Mouse (Mus musculus): ENCODE results near the gene Fbxo41. TPM values are rescaled to one million over a fixed set of nuclear protein-coding genes. Genes with fewer than 3 reads are reported as not detected.

Fbxo41 gene
- polyA plus RNA-seq, 1 experiment from 2014 or later, result 10.1 TPM

DNA sequence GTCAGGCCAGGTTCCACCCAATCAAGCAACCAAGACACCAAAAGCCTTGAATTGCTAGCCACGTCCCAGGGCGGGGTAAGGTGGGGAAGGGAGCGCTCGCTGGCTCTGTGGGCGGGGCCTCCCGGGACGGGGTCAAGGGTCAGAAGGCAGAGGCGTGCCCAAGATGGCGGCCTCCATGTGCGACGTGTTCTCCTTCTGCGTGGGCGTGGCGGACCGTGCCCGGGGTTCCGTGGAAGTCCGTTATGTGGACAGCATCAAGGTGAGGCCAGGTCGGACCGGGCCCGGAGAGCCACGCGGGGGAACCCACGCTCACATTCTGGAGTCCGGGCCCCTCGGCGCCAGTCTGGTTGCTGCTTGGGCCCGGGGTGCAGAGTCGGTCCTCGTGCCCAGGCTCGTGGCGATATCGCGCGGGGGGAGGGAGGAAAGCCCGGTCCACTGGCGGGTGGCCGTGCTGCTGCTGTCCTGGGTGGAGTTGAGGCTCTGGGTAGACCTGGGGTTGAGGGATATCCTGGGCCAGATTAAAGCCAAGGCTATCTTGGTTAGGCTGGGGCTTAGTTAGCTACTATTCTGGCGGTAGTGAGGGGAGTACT is 70.9 kb downstream of the Fbxo41 start, which contains the start of gene Smyd5:
TSS of gene Smyd5 (plus strand) at position 148 of the 590 bp plus-strand sequence.
- peak within 1 kb of the TSS; percentile 64 for H3K4me3 ChIP-seq (replicated peaks; ENCODE audit: low read depth, low read length)
- no peaks in the 10 kb centered on the region for H3K9me3 ChIP-seq (ENCODE audit: control insufficient read depth, low read length)
- H3K27me3 ChIP-seq (ENCODE audit: control insufficient read depth, insufficient read depth, low read length), result no peaks in the 10 kb centered on the region
- peak; percentile 75 for ATAC-seq (ENCODE audit: low FRiP score, low TSS enrichment)
- H3K9ac ChIP-seq (replicated peaks; ENCODE audit: low read length), result peak within 1 kb of the TSS; percentile 73
- H3K4me2 ChIP-seq (ENCODE audit: low read length), result peak within 1 kb of the TSS; percentile 89
- no peak within 1 kb of the TSS for H3K27ac ChIP-seq (replicated peaks; ENCODE audit: low read depth, low read length)
- peak; percentile 84 for DNase-seq
- H3K4me1 ChIP-seq (ENCODE audit: control insufficient read depth, insufficient read depth, low read length), result no peaks in the 10 kb centered on the region
- H3K36me3 ChIP-seq (ENCODE audit: control insufficient read depth, insufficient read depth, low read length), result no peaks in the 10 kb centered on the region
- 1% methylated on average over 39 of the region's 39 CpGs for WGBS

DNA sequence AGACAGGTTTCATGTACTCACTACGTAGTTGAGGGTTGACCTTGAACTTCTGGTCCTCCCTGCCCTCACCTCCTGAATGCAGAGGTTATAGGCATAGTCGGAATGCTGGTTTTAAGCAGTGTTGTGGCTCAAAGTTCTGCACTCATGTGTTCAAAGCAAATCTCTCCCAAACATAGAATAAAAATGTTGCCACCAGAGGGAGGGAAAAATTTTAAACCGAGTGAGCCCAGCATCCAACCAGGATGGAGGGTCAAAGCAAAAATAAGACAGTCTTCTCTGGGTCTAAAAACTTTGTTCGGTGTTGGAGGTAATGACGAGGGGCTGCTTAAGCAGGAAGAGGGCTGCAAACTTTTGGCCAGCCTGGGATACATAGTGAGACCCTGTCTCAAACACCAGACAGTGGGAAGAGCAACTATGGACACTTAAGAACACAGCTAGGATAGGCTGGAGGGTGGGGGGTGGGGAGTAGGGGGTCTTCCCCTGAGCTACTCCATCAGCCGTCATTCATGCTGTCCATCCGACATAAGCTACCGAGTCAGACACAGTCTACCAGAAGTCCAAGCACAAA is 71.4 kb downstream of the Fbxo41 start:
- peak overlapping the region; percentile 73 for H3K9ac ChIP-seq (replicated peaks; ENCODE audit: low read length)
- H3K27ac ChIP-seq (replicated peaks; ENCODE audit: low read depth, low read length), result no peak overlapping the region
- H3K4me2 ChIP-seq (ENCODE audit: low read length), result peak overlapping the region; percentile 89
- no peaks in the 10 kb centered on the region for H3K36me3 ChIP-seq (ENCODE audit: control insufficient read depth, insufficient read depth, low read length)
- H3K4me1 ChIP-seq (ENCODE audit: control insufficient read depth, insufficient read depth, low read length), result no peaks in the 10 kb centered on the region
- H3K27me3 ChIP-seq (ENCODE audit: control insufficient read depth, insufficient read depth, low read length), result no peaks in the 10 kb centered on the region
- 50% methylated on average over 8 of the region's 8 CpGs for WGBS
- no peak; the same call in 1 of the 2 replicates for ATAC-seq (ENCODE audit: low FRiP score, low TSS enrichment)
- no peak for DNase-seq
- H3K4me3 ChIP-seq (replicated peaks; ENCODE audit: low read depth, low read length), result peak overlapping the region; percentile 64
- H3K9me3 ChIP-seq (ENCODE audit: control insufficient read depth, low read length), result no peaks in the 10 kb centered on the region

DNA sequence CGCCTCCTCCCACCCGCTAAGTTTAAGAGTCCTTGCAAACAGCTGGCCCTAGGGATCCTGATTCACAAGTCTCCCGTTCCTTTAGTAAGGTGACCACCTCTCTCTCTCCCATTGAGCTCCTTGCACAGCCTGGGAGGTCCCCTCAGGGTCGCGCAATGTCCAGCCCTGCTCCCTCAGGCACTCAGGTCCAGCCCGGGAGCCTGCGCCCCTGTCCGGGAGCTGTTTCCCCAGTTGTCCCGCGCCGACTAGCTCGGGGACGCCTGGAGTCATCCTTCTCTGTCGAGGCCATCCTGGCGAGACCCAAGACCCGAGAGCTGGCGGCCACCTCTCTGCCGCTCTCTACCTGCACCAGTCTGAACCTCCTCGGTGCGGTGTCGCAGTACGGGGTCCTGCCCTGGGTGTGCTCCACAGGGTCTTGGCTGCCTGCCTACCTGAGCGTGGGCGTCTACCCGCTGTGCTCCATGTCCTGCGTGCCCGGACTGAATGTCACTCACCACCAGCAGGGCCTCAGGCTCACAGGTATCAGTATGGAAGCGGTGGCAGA is 78.9 kb downstream of the Fbxo41 start, which contains the start of gene Noto:
TSS of gene Noto (plus strand) at position 51 of the 544 bp plus-strand sequence.
- Histone ChIP-seq H3K9ac (replicated peaks; ENCODE audit: low read length) (no peak within 1 kb of the TSS), H3K27me3 (ENCODE audit: control insufficient read depth, insufficient read depth, low read length) (no peaks in the 10 kb centered on the region), H3K4me3 (replicated peaks; ENCODE audit: low read depth, low read length) (no peak within 1 kb of the TSS), H3K4me1 (ENCODE audit: control insufficient read depth, insufficient read depth, low read length) (no peaks in the 10 kb centered on the region), H3K9me3 (ENCODE audit: control insufficient read depth, low read length) (no peaks in the 10 kb centered on the region), H3K4me2 (ENCODE audit: low read length) (no peak within 1 kb of the TSS), H3K36me3 (ENCODE audit: control insufficient read depth, insufficient read depth, low read length) (no peaks in the 10 kb centered on the region), H3K27ac (replicated peaks; ENCODE audit: low read depth, low read length) (no peak within 1 kb of the TSS)
- no peak for ATAC-seq (ENCODE audit: low FRiP score, low TSS enrichment)
- 15% methylated on average over 28 of the region's 28 CpGs for WGBS
- no peak for DNase-seq

Other genes starting within 250 kb of the Fbxo41 start
- 15.6 and 24.0 TPM in 2 replicates for gene Sfxn5, start 169.6 kb downstream of the Fbxo41 start, polyA plus RNA-seq (2014; fragmentation: Nextera tagmentation; extraction: Ambion mirVana)
- gene Rab11fip5, start 128.4 kb downstream of the Fbxo41 start, polyA plus RNA-seq (2014; fragmentation: Nextera tagmentation; extraction: Ambion mirVana), result 15.0 and 15.7 TPM in 2 replicates
- not detected in 2 replicates for gene Noto, start 79.1 kb downstream of the Fbxo41 start, polyA plus RNA-seq (2014; fragmentation: Nextera tagmentation; extraction: Ambion mirVana)
- 54.0 and 55.9 TPM in 2 replicates for gene Smyd5, start 71.0 kb downstream of the Fbxo41 start, polyA plus RNA-seq (2014; fragmentation: Nextera tagmentation; extraction: Ambion mirVana)
- 589 and 591 TPM in 2 replicates for gene Cct7, start 51.5 kb downstream of the Fbxo41 start, polyA plus RNA-seq (2014; fragmentation: Nextera tagmentation; extraction: Ambion mirVana)
- gene Pradc1, start 51.0 kb downstream of the Fbxo41 start, polyA plus RNA-seq (2014; fragmentation: Nextera tagmentation; extraction: Ambion mirVana), result 15.0 and 18.5 TPM in 2 replicates
- not detected in 2 replicates for gene Egr4, start 10.6 kb upstream of the Fbxo41 start, polyA plus RNA-seq (2014; fragmentation: Nextera tagmentation; extraction: Ambion mirVana)
- gene Alms1, start 84.5 kb upstream of the Fbxo41 start, polyA plus RNA-seq (2014; fragmentation: Nextera tagmentation; extraction: Ambion mirVana), result 6.1 and 6.7 TPM in 2 replicates
- gene Nat8f7, start 210.2 kb upstream of the Fbxo41 start, polyA plus RNA-seq (2014; fragmentation: Nextera tagmentation; extraction: Ambion mirVana), result not detected in 2 replicates